Mouse (Mus musculus): ENCODE measurements at regions not wholly inside any gene's neighbourhood (a gene's known extent, or its start where the extent isn't known, plus 50 kb on each side); places are given as distances from the start of the nearest gene placed in this dataset.

- TF ChIP-seq HCFC1 (IDR thresholded peaks at IDR 0.05; ENCODE audit: borderline replicate concordance, insufficient read depth, low read length) (no peak), MAFK (IDR thresholded peaks at IDR 0.05; ENCODE audit: insufficient read depth, low read depth, low read length) (no peak), CHD2 (IDR thresholded peaks at IDR 0.05; ENCODE audit: low read depth, low read length) (no peak), ZC3H11A (IDR thresholded peaks at IDR 0.05; ENCODE audit: borderline replicate concordance, low read depth, low read length) (no peak), ZNF384 (IDR thresholded peaks at IDR 0.05; ENCODE audit: low read depth, low read length) (no peak)
Observed at GRCm38 (mm10) chr11:27672436-27672835, 667.2 kb downstream of the Gm6685 start.

All from ES-E14 (cell line).